Mouse (Mus musculus) neural tube, embryonic 12.5 days (tissue): ENCODE measurements around the gene Pxylp1. TPM values are rescaled to one million over a fixed set of nuclear protein-coding genes. Genes with fewer than 3 reads are reported as not detected.
A peak's percentile ranks its signal among the peaks of the same experiment; 100 is the strongest.

Experiments used
- ATAC-seq: fragments of 200-750 bp; cut with Nextera tagmentation; 2 replicates; pipeline ENCODE4 v1.8.0; 2017; ENCODE audit warnings: low read depth, mild to moderate bottlenecking, moderate TSS enrichment, moderate library complexity; ENCODE audit not compliant: low FRiP score
- H3K27ac ChIP-seq: fragments of 300-500 bp; sonication (generic); 2 replicates; pipeline ENCODE4 v1.5.1; 2016
- H3K27me3 ChIP-seq: fragments of 300-500 bp; sonication (generic); replicated peaks from 2 replicates; pipeline ENCODE4 v1.6.1; 2016; ENCODE audit warnings: mild to moderate bottlenecking
- H3K36me3 ChIP-seq: fragments of 300-500 bp; sonication (generic); 2 replicates; pipeline ENCODE4 v1.6.1; 2016; ENCODE audit warnings: mild to moderate bottlenecking
- H3K4me1 ChIP-seq: fragments of 300-500 bp; sonication (generic); 2 replicates; pipeline ENCODE4 v1.6.1; 2016
- H3K4me2 ChIP-seq: fragments of 300-500 bp; sonication (generic); replicated peaks from 2 replicates; pipeline ENCODE4 v1.6.1; 2016; ENCODE audit warnings: mild to moderate bottlenecking
- H3K4me3 ChIP-seq: fragments of 300-500 bp; sonication (generic); 2 replicates; pipeline ENCODE4 v1.5.1; 2016
- H3K9ac ChIP-seq: fragments of 300-500 bp; sonication (generic); 2 replicates; pipeline ENCODE4 v1.6.1; 2016; ENCODE audit warnings: mild to moderate bottlenecking
- H3K9me3 ChIP-seq: fragments of 300-500 bp; sonication (generic); 2 replicates; pipeline ENCODE4 v1.6.1; 2016; ENCODE audit warnings: mild to moderate bottlenecking
- WGBS: fragments of 180-500 bp; shearing (Covaris S2); methylation state at CpG from one replicate; pipeline ENCODE4 v1.1.7; 2016; 5-methylcytosine and 5-hydroxymethylcytosine counted together
- polyA plus RNA-seq: library from polyadenylated mRNA; unstranded; fragments of >200 nt; fragmentation: Nextera tagmentation; extraction: Ambion mirVana; gene quantifications from 2 replicates; pipeline ENCODE4 v1.2.1, GENCODE M21; 2016

Pxylp1 gene
- polyA plus RNA-seq, 1 experiment from 2014 or later: 41.2 TPM

DNA sequence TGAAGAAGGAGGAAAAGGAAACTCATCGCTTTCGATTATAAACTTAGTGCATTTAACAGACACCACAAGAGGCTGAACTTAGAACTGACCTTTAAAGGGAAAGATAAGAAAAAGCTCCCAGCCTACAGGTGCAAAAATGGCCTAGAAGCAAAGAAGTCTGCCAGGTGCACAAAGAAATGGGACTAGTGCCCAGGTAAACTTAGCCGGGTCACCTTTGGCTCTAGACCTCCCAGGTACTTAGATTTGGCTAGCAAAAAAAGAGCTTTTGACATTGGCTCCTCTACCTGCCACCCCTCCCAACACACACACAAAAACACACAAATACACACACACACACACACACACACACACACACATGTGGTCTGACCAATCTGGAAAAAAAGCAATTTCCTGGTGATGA, 95.2 kb downstream of the Pxylp1 start:
- no peak for ATAC-seq
- no peaks in the 10 kb centered on the region for H3K36me3 ChIP-seq
- no peak overlapping the region for H3K4me3 ChIP-seq
- H3K4me1 ChIP-seq: peaks cover 3% of the 10 kb centered on the region; the same call in 1 of the 2 replicates
- 98% methylated on average over 3 of the region's 3 CpGs for WGBS
- no peak overlapping the region for H3K4me2 ChIP-seq
- H3K27me3 ChIP-seq: no peaks in the 10 kb centered on the region
- no peaks in the 10 kb centered on the region for H3K9me3 ChIP-seq
- H3K27ac ChIP-seq: no peak overlapping the region
- no peak overlapping the region for H3K9ac ChIP-seq

DNA sequence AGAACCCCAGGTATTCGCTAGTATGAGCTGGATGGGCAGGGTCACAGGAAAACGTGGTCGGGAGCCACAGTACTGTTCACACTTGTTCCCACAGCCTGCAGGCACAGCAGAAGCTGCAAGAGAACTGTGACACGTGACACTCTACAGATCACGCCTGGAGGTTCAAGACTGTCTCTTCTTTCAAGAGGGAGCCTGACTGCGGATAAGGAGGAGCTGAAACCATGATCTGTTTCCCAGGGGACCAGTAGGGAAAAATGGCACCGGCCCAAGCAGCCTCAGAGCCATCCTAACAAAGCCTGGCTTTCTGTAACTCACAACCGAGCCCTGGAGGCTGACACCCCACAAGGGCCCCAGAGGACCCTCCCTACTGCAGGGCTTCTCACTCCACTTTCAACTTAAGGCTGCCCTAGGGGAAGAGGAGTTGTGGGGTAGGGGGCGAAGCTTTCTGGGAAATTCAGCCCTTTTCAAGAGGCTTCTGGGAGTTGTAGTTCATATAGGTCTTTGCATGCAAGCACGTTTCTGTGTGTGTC, 97.0 kb downstream of the Pxylp1 start:
- H3K4me3 ChIP-seq: peak overlapping the region; percentile 43
- H3K9me3 ChIP-seq: no peaks in the 10 kb centered on the region
- WGBS: 17% methylated on average over 10 of the region's 10 CpGs

DNA sequence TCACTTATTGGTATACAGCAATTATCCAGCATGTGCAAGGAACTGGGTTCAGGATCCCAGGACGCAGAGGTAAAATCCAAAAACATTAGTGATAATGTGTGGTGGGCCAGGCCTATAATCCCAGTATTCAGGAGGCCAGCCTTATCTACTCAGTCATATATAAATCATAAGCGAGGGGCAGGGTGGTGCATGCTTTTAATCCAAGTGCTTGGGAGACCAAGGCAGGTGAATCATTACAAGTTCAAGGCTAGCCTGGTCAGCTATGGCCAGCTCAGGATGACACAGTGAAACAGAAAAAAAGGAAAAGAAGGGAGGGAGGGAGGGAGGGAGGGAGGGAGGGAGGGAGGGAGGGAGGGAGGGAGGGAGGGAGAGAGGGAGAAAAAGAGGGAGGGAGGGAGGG, 97.9 kb downstream of the Pxylp1 start:
- Histone ChIP-seq H3K9me3 (no peaks in the 10 kb centered on the region), H3K36me3 (no peaks in the 10 kb centered on the region), H3K4me3 (no peak overlapping the region), H3K27me3 (no peaks in the 10 kb centered on the region), H3K27ac (no peak overlapping the region), H3K4me1 (no peaks in the 10 kb centered on the region), H3K4me2 (no peak overlapping the region), H3K9ac (no peak overlapping the region)
- WGBS: 87% methylated on average over 2 of the region's 2 CpGs
- ATAC-seq: no peak

More for the DNA sequence above, 97.0 kb downstream of the Pxylp1 start:
- Histone ChIP-seq H3K4me1 (no peaks in the 10 kb centered on the region), H3K36me3 (no peaks in the 10 kb centered on the region), H3K27me3 (no peaks in the 10 kb centered on the region), H3K27ac (no peak overlapping the region), H3K4me2 (peak overlapping the region; percentile 65), H3K9ac (peak overlapping the region; percentile 56)
- peak; percentile 88 for ATAC-seq

DNA sequence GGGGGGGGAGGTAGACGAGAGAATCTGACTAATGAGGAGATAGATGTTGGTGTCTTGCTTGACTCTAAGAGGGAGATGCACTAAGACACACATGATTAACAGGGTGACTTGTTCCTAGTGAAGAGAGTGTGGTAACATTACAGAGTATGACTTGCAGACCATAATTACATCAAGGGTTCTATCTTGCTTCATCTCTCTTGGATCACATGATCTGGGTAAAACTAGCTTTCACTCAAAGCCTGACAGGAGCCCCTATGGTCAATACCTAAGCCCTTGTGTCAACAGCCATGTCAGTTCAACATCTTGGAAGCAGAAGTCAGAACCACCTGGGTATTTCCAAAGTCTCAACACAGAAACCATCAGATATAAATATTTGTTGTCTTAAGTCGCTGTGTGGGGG, 99.9 kb downstream of the Pxylp1 start:
- Histone ChIP-seq H3K27me3 (no peaks in the 10 kb centered on the region), H3K4me1 (no peaks in the 10 kb centered on the region), H3K4me3 (no peak overlapping the region), H3K9me3 (no peaks in the 10 kb centered on the region), H3K27ac (no peak overlapping the region), H3K9ac (no peak overlapping the region), H3K4me2 (no peak overlapping the region), H3K36me3 (no peaks in the 10 kb centered on the region)
- no peak for ATAC-seq
- 82% methylated on average over 2 of the region's 2 CpGs for WGBS

DNA sequence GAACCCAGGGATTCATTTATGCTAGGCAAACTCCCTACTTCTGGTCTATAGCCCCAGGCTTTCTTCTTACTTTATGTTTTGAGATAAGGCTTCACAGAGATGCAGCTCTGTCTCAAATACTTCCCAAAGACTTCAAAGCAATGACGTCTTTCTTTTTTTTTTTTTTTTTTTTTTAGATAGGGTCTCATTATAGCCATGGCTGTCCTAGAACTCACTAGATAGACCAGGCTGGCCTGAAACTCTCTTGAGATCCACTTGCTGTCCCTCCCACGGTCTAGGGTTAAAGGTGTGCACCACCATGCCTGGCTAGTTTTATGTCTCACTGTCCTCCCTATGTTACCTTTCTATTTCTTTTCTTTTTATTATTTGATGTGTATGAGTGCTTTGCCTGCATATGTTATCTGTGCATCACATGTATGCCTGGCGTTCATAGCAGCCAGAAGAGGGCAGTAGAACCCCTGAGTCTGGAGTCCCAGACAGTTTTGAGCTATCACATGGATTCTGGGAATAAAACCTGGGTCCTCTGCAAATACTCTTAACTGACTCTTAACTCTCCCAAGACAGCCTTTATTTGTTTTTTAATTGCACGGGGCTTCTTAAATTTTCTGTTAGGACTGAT, 102.0 kb downstream of the Pxylp1 start:
- ATAC-seq: no peak
- 55% methylated on average over 4 of the region's 4 CpGs for WGBS
- Histone ChIP-seq H3K36me3 (no peaks in the 10 kb centered on the region), H3K9me3 (no peaks in the 10 kb centered on the region), H3K4me2 (no peak overlapping the region), H3K27me3 (no peaks in the 10 kb centered on the region), H3K4me1 (no peaks in the 10 kb centered on the region), H3K4me3 (no peak overlapping the region), H3K27ac (no peak overlapping the region), H3K9ac (no peak overlapping the region)

DNA sequence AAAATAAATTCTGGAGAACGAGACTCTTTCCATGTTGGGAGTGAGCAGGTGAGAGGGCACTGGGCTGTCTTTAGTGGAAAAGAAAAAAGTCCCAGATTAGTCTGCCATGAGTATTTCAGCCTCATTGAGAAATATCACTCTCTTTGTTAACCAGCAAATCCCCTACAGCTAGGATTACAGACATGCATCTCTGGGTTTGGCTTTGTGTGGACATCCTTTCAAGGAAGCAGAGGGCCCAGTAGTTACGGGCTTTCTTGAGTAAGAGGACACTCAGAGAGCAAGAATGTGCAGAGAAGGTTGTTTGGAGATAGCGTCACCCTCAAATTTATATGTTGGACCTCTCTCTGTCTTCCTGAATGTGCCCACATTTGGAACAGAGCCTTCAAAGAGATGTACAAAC, 102.6 kb downstream of the Pxylp1 start:
- no peak overlapping the region for H3K4me3 ChIP-seq
- no peak for ATAC-seq
- no peak overlapping the region for H3K4me2 ChIP-seq
- H3K9ac ChIP-seq: no peak overlapping the region
- no peaks in the 10 kb centered on the region for H3K27me3 ChIP-seq
- H3K27ac ChIP-seq: no peak overlapping the region
- H3K4me1 ChIP-seq: no peaks in the 10 kb centered on the region
- no peaks in the 10 kb centered on the region for H3K9me3 ChIP-seq
- no peaks in the 10 kb centered on the region for H3K36me3 ChIP-seq
- 74% methylated on average over 3 of the region's 3 CpGs for WGBS

DNA sequence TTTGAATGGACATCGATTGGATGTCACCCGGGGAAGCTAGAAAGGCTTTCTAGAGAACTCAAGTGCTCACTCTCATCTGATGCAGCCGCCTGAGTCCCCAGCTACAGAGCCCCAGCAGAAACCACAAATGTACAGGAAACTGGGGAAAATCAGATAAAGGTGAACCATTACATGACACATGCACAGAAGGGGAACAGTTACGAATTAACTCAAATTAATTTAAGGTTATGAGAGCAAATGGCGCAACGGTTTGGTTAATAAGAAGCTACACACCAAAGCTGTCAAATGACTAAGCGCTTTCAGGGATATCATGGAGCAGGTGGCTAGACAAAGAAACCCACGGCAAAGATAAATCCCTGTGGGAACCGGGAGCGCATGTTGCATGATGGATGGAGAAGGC, 104.7 kb downstream of the Pxylp1 start:
- no peaks in the 10 kb centered on the region for H3K4me1 ChIP-seq
- no peak overlapping the region for H3K27ac ChIP-seq
- no peak overlapping the region for H3K9ac ChIP-seq
- WGBS: 80% methylated on average over 10 of the region's 10 CpGs
- no peak overlapping the region for H3K4me3 ChIP-seq
- H3K36me3 ChIP-seq: no peaks in the 10 kb centered on the region
- no peaks in the 10 kb centered on the region for H3K27me3 ChIP-seq
- ATAC-seq: no peak
- H3K4me2 ChIP-seq: no peak overlapping the region
- no peaks in the 10 kb centered on the region for H3K9me3 ChIP-seq

DNA sequence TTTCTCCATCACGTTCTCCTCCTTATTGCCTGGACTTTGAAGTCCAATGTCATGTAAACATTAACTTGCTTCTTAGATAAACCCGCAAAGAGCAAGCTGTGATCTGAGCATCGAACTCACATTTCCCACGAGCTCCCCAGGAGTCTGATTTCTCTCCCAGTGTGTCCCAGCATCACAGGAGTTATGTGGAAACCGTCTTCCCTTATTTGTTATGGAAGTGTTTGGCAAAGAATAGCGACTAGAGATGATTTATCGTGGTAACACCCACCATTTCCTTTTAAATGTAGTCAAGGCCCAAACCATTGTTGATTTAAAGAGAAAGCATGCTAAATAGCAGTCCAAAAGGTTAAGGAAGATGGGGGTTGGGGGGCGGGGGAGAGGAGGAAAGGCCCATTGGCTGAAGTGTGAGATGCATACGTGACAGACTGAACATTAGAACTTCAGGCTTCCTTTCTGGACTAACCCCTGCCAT, 106.6 kb downstream of the Pxylp1 start:
- Histone ChIP-seq H3K4me1 (no peaks in the 10 kb centered on the region), H3K4me3 (no peak overlapping the region), H3K9me3 (no peaks in the 10 kb centered on the region), H3K27ac (no peak overlapping the region), H3K4me2 (no peak overlapping the region), H3K27me3 (no peaks in the 10 kb centered on the region), H3K9ac (no peak overlapping the region), H3K36me3 (no peaks in the 10 kb centered on the region)
- 48% methylated on average over 9 of the region's 9 CpGs for WGBS
- ATAC-seq: no peak

DNA sequence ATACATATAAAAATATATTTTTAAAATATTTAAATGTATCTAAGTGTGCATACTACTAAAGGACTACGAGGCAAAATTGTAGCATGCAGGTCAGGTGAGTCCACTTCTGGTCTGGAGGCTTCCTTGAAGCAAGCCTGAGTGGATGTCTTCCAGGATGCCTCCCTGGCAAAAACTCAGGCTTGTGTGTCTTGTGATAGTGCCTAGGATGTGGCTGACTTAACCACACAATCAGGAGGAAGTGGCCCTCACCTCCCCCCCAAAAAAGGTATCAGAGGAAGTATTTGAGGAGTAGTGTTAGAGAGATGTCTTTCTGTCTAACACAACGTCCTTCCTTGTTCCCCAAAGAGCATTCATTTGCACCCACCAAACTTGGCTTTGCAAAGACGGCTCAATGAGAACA, 107.3 kb downstream of the Pxylp1 start:
- H3K27ac ChIP-seq: no peak overlapping the region
- H3K27me3 ChIP-seq: no peaks in the 10 kb centered on the region
- WGBS: 86% methylated on average over 3 of the region's 3 CpGs
- no peak overlapping the region for H3K4me2 ChIP-seq
- no peaks in the 10 kb centered on the region for H3K4me1 ChIP-seq
- no peaks in the 10 kb centered on the region for H3K36me3 ChIP-seq
- H3K9me3 ChIP-seq: no peaks in the 10 kb centered on the region
- ATAC-seq: no peak
- no peak overlapping the region for H3K4me3 ChIP-seq
- no peak overlapping the region for H3K9ac ChIP-seq

DNA sequence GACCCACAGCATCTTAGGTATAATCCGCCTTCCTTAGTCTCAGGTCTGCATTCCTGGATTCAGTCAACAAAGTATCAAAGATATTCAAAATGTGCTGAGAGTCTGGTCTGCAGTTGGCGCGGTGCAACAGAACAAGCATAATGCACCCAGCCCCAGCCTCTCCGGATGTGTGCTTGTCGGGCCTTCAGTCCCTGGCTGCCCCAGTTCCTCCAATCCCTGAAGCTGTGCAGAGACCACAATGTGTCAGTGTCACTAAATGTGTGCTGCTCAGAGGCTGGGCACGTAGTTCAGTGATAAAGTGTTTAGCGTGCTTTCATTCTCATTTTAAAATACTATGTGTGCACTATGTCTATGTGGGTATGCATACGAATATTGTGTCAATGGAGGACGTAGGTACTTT, 108.8 kb downstream of the Pxylp1 start:
- Histone ChIP-seq H3K4me1 (no peaks in the 10 kb centered on the region), H3K36me3 (no peaks in the 10 kb centered on the region), H3K4me2 (no peak overlapping the region), H3K9me3 (no peaks in the 10 kb centered on the region), H3K27ac (no peak overlapping the region), H3K9ac (no peak overlapping the region), H3K4me3 (no peak overlapping the region), H3K27me3 (no peaks in the 10 kb centered on the region)
- ATAC-seq: no peak
- WGBS: 91% methylated on average over 9 of the region's 9 CpGs

DNA sequence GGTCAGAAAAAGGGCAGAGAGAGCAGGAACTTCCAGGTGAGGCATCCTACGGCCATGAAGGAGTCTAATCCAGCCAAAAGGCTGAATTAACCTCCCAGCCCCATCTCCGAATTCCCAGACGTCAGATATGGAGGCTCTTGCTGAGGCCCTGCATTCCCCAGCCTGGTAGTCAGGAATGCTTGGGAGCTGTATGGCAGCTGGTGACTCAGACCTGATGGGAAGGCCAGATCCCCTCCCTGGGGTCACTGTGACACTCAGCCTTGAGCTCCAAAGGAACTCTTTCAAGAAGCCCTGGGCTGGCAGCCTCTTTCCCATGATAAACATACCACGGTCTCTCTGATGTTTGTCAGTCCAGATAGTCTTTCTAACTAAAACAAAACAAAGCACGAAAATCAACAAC, 109.2 kb downstream of the Pxylp1 start:
- Histone ChIP-seq H3K4me3 (no peak overlapping the region), H3K36me3 (no peaks in the 10 kb centered on the region), H3K4me2 (no peak overlapping the region), H3K27ac (no peak overlapping the region), H3K4me1 (no peaks in the 10 kb centered on the region), H3K9ac (no peak overlapping the region), H3K27me3 (no peaks in the 10 kb centered on the region), H3K9me3 (no peaks in the 10 kb centered on the region)
- WGBS: 60% methylated on average over 5 of the region's 5 CpGs
- ATAC-seq: no peak

DNA sequence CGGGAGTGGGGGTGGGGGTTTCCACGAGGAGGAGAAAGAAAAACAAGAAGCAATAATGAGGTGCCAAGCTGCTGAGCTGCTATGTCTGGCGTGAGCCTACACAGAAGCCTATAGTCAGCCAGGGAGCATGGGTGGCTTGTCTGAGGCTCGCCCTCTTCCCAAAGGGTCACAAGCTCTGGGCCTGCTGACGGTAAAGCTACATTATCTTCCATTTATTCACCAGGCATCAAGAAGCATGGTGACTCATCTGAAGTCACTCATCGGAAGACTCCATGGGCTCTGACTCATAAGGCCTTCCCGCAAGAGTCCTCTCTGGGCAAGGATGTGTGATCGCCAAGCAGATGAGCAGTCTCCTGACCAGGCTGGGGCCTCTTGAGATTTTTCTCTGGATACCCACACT, 110.4 kb downstream of the Pxylp1 start:
- Histone ChIP-seq H3K9ac (no peak overlapping the region), H3K4me1 (no peaks in the 10 kb centered on the region), H3K9me3 (no peaks in the 10 kb centered on the region), H3K36me3 (no peaks in the 10 kb centered on the region), H3K27ac (no peak overlapping the region), H3K4me3 (no peak overlapping the region), H3K4me2 (no peak overlapping the region), H3K27me3 (no peaks in the 10 kb centered on the region)
- WGBS: 86% methylated on average over 8 of the region's 8 CpGs
- no peak for ATAC-seq
